Mouse (Mus musculus): Measurements from ENCODE around the gene Trpv3. TPM values are rescaled to one million over a fixed set of nuclear protein-coding genes. Genes with fewer than 3 reads are reported as not detected.

The Trpv3 gene
- polyA plus RNA-seq, 1 experiment from 2014 or later = 0.15 TPM

GRCm38 (mm10) chr11:73242199-73242598 is 25.0 kb upstream of the Trpv3 start:
- H3K27me3 ChIP-seq = no peaks in the 10 kb centered on the region
- H3K4me1 ChIP-seq = no peaks in the 10 kb centered on the region
- no peak overlapping the region for H3K9ac ChIP-seq
- no peak for ATAC-seq (ENCODE audit: insufficient number of reproducible peaks, insufficient read depth, low FRiP score, low TSS enrichment, low read depth)
- no peaks in the 10 kb centered on the region for H3K9me3 ChIP-seq
- no peak overlapping the region for H3K4me3 ChIP-seq
- whole genome bisulfite sequencing = 89% methylated on average over 6 of the region's 6 CpGs
- no peaks in the 10 kb centered on the region for H3K36me3 ChIP-seq
- no peak overlapping the region for H3K4me2 ChIP-seq
- H3K27ac ChIP-seq = no peak overlapping the region

DNA sequence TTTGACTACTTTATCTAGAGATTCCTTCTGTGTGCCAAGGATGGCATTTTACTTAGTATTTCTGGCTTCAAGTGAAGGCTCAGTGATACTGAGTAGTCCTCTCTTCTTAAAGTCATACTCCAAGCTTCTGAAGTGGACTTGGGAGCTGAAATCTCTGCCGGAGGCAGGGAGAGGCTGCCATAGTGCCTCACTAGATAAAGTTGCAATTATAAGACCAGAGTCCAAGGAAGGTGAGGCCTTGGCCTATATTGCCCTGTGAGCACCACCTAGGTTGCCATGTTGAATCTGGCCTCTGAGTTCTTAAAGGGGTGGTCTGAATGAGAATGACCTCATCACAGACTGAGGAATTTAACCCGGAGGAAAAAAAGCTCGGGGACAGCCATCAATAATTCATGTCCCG is 24.4 kb upstream of the Trpv3 start:
- Histone ChIP-seq H3K9me3 (no peaks in the 10 kb centered on the region), H3K36me3 (no peaks in the 10 kb centered on the region), H3K27ac (no peak overlapping the region), H3K4me1 (no peaks in the 10 kb centered on the region), H3K4me3 (no peak overlapping the region), H3K4me2 (no peak overlapping the region), H3K27me3 (no peaks in the 10 kb centered on the region), H3K9ac (no peak overlapping the region)
- ATAC-seq (ENCODE audit: insufficient number of reproducible peaks, insufficient read depth, low FRiP score, low TSS enrichment, low read depth) = no peak
- 89% methylated on average over 4 of the region's 4 CpGs for whole genome bisulfite sequencing

- ATAC-seq (ENCODE audit: insufficient number of reproducible peaks, insufficient read depth, low FRiP score, low TSS enrichment, low read depth) = no peak
- no peaks in the 10 kb centered on the region for H3K36me3 ChIP-seq
- 75% methylated on average over 4 of the region's 4 CpGs for WGBS
Measured at GRCm38 (mm10) chr11:73257362-73257945, 9.7 kb upstream of the Trpv3 start.

GRCm38 (mm10) chr11:73258664-73259063 is 8.5 kb upstream of the Trpv3 start:
- no peaks in the 10 kb centered on the region for H3K36me3 ChIP-seq

More at GRCm38 (mm10) chr11:73257362-73257945, 9.7 kb upstream of the Trpv3 start:
- Histone ChIP-seq H3K9ac (no peak overlapping the region), H3K27me3 (no peaks in the 10 kb centered on the region), H3K4me2 (no peak overlapping the region), H3K4me1 (no peaks in the 10 kb centered on the region), H3K9me3 (no peaks in the 10 kb centered on the region), H3K27ac (no peak overlapping the region), H3K4me3 (no peak overlapping the region)

DNA sequence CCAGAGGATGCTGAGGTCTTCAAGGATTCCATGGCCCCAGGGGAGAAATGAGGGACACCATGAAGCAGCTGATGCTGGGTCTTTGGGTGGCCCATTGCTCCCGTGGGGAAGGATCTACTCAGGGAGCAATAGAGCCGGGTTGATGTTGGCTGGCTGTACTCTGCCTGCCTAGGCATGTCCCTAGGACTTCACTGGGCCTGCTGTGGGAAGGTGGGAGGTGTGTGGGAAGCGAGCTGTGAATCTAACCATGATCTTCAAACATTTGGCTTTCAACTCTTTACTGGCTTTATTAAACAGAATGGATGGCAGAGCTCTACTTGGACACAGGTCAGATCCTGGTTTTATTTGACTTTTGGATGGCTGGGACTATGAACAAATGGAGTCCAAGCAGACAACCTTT is 6.7 kb upstream of the Trpv3 start:
- Histone ChIP-seq H3K27me3 (no peaks in the 10 kb centered on the region), H3K9me3 (no peaks in the 10 kb centered on the region)
- 63% methylated on average over 3 of the region's 3 CpGs for WGBS

More at GRCm38 (mm10) chr11:73258664-73259063, 8.5 kb upstream of the Trpv3 start:
- no peak overlapping the region for H3K9ac ChIP-seq
- no peaks in the 10 kb centered on the region for H3K4me1 ChIP-seq
- no peak overlapping the region for H3K4me2 ChIP-seq
- H3K27me3 ChIP-seq = no peaks in the 10 kb centered on the region
- no peak overlapping the region for H3K27ac ChIP-seq
- ATAC-seq (ENCODE audit: insufficient number of reproducible peaks, insufficient read depth, low FRiP score, low TSS enrichment, low read depth) = no peak
- no peaks in the 10 kb centered on the region for H3K9me3 ChIP-seq
- no peak overlapping the region for H3K4me3 ChIP-seq

GRCm38 (mm10) chr11:73261385-73261784 is 5.8 kb upstream of the Trpv3 start:
- H3K9ac ChIP-seq = no peak overlapping the region
- H3K4me1 ChIP-seq = no peaks in the 10 kb centered on the region
- H3K36me3 ChIP-seq = no peaks in the 10 kb centered on the region
- H3K27ac ChIP-seq = no peak overlapping the region
- WGBS = 89% methylated on average over 1 of the region's 1 CpGs
- ATAC-seq (ENCODE audit: insufficient number of reproducible peaks, insufficient read depth, low FRiP score, low TSS enrichment, low read depth) = no peak
- no peaks in the 10 kb centered on the region for H3K9me3 ChIP-seq
- H3K4me2 ChIP-seq = no peak overlapping the region
- no peaks in the 10 kb centered on the region for H3K27me3 ChIP-seq
- no peak overlapping the region for H3K4me3 ChIP-seq

More for the DNA sequence above, 6.7 kb upstream of the Trpv3 start:
- Histone ChIP-seq H3K36me3 (no peaks in the 10 kb centered on the region), H3K4me1 (no peaks in the 10 kb centered on the region), H3K4me2 (no peak overlapping the region), H3K27ac (no peak overlapping the region), H3K4me3 (no peak overlapping the region), H3K9ac (no peak overlapping the region)
- no peak for ATAC-seq (ENCODE audit: insufficient number of reproducible peaks, insufficient read depth, low FRiP score, low TSS enrichment, low read depth)

- Histone ChIP-seq H3K4me1 (no peaks in the 10 kb centered on the region), H3K9me3 (no peaks in the 10 kb centered on the region), H3K27me3 (no peaks in the 10 kb centered on the region), H3K9ac (no peak overlapping the region), H3K36me3 (no peaks in the 10 kb centered on the region), H3K27ac (no peak overlapping the region), H3K4me3 (no peak overlapping the region), H3K4me2 (no peak overlapping the region)
- ATAC-seq (ENCODE audit: insufficient number of reproducible peaks, insufficient read depth, low FRiP score, low TSS enrichment, low read depth) = no peak
- WGBS = 25% methylated on average over 2 of the region's 2 CpGs
Measured at GRCm38 (mm10) chr11:73274821-73275220, 7.6 kb downstream of the Trpv3 start.

DNA sequence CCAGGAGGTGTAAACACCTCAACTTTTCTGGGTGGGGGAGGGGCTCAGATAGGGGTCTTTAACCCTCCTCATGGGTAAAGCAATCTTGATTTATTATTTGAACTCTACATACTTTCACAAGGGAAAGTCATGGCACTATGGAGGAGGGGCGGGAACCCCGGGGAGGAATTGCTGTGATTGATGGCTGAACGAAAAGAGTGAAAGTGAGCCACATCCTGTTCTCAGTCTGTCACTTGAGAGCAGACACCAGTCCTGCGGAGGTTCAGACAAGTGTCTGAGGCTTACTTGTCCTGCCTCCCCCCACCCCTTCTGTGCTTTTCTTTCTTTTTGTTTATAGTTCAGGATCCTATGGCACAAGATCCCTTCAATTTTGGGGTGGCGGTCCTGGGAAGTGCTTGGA is 13.5 kb downstream of the Trpv3 start:
- Histone ChIP-seq H3K4me2 (no peak overlapping the region), H3K4me1 (peaks cover 6% of the 10 kb centered on the region; the same call in 1 of the 2 replicates)
- WGBS = 36% methylated on average over 5 of the region's 5 CpGs

DNA sequence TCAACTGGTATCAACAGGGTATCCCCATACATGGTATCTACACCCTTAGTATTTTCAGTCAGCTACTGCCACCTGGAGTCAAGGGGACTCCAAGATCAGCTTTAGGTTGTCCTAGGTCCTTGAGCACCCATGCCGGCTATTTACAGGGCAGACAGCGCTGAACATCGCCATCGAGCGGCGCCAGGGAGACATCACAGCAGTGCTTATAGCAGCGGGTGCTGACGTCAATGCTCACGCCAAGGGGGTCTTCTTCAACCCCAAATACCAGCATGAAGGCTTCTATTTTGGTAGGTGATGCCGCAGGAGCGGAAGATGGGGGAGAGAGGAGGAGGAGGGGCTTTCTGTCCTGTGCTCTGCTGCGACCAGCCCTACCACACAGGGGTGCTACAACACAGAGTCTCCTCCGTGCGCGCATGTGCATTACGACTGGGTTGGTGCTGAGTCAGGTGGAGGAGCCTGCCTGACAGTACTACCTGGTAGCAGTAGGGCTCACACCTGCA is 14.4 kb downstream of the Trpv3 start:
- H3K9ac ChIP-seq = peak overlapping the region; percentile 61
- ATAC-seq (ENCODE audit: insufficient number of reproducible peaks, insufficient read depth, low FRiP score, low TSS enrichment, low read depth) = peak; percentile 61
- no peaks in the 10 kb centered on the region for H3K36me3 ChIP-seq
- WGBS = 4% methylated on average over 16 of the region's 16 CpGs
- peak overlapping the region; percentile 60 for H3K4me2 ChIP-seq
- peak overlapping the region; percentile 34 for H3K4me3 ChIP-seq
- H3K9me3 ChIP-seq = no peaks in the 10 kb centered on the region
- H3K4me1 ChIP-seq = peaks cover 6% of the 10 kb centered on the region; the same call in 1 of the 2 replicates
- no peak overlapping the region for H3K27ac ChIP-seq
- H3K27me3 ChIP-seq = no peaks in the 10 kb centered on the region

More for the DNA sequence above, 13.5 kb downstream of the Trpv3 start:
- Histone ChIP-seq H3K36me3 (no peaks in the 10 kb centered on the region), H3K4me3 (no peak overlapping the region), H3K27me3 (no peaks in the 10 kb centered on the region), H3K27ac (no peak overlapping the region), H3K9me3 (no peaks in the 10 kb centered on the region), H3K9ac (no peak overlapping the region)
- ATAC-seq (ENCODE audit: insufficient number of reproducible peaks, insufficient read depth, low FRiP score, low TSS enrichment, low read depth) = no peak

GRCm38 (mm10) chr11:73283369-73283768 is 16.2 kb downstream of the Trpv3 start:
- no peak overlapping the region for H3K4me2 ChIP-seq
- no peak overlapping the region for H3K27ac ChIP-seq
- no peaks in the 10 kb centered on the region for H3K9me3 ChIP-seq
- no peak for ATAC-seq (ENCODE audit: insufficient number of reproducible peaks, insufficient read depth, low FRiP score, low TSS enrichment, low read depth)
- 69% methylated on average over 9 of the region's 9 CpGs for WGBS
- no peaks in the 10 kb centered on the region for H3K27me3 ChIP-seq
- H3K9ac ChIP-seq = no peak overlapping the region
- no peak overlapping the region for H3K4me3 ChIP-seq
- H3K36me3 ChIP-seq = no peaks in the 10 kb centered on the region
- H3K4me1 ChIP-seq = peaks cover 6% of the 10 kb centered on the region; the same call in 1 of the 2 replicates

DNA sequence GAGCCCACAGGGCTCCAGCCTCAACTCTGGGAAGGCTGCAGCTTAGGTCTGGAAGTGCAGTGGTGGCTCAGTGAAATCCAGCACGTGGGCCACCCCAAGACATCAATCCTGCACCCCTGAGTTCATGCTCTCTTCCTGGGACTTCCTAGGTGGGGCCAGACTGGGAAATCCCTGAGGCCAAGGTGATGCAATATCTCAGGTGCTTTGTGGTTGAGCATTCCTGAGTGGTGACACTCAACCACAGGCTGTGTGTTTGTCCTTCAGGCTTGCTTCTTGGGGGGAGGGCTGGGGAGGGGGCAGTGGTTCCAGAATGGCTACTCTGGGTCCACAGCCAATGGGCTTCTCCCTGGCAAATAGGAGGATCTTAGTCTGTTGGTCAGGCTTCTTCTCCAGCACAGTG is 16.7 kb downstream of the Trpv3 start:
- 47% methylated on average over 1 of the region's 1 CpGs for WGBS
- Histone ChIP-seq H3K27ac (no peak overlapping the region), H3K4me1 (peaks cover 6% of the 10 kb centered on the region; the same call in 1 of the 2 replicates), H3K9ac (no peak overlapping the region), H3K27me3 (no peaks in the 10 kb centered on the region), H3K4me2 (no peak overlapping the region), H3K36me3 (no peaks in the 10 kb centered on the region), H3K4me3 (no peak overlapping the region), H3K9me3 (no peaks in the 10 kb centered on the region)
- no peak for ATAC-seq (ENCODE audit: insufficient number of reproducible peaks, insufficient read depth, low FRiP score, low TSS enrichment, low read depth)

DNA sequence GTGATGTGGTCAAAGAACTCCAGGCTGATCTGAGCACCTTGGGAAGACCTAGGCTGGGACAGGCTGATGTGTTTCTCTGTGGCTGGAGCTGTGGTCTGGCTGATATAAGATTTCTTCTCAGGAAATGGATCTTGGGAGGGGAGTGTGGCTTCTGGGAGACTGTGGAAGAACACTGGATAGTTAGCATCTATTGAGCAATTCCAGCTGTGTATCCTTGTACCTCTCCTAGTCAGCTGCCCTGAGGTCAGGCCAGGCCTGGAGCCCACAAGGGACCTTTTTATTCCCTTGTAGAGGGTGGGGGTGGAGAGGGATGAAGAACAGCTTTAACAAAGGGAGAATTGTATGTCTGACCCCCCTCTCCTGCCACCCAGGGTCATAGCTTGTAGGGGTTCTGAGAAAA is 17.2 kb downstream of the Trpv3 start:
- ATAC-seq (ENCODE audit: insufficient number of reproducible peaks, insufficient read depth, low FRiP score, low TSS enrichment, low read depth) = no peak
- H3K27ac ChIP-seq = no peak overlapping the region
- no peak overlapping the region for H3K4me2 ChIP-seq
- H3K4me1 ChIP-seq = peaks cover 6% of the 10 kb centered on the region; the same call in 1 of the 2 replicates
- no peak overlapping the region for H3K4me3 ChIP-seq
- no peak overlapping the region for H3K9ac ChIP-seq
- H3K9me3 ChIP-seq = no peaks in the 10 kb centered on the region
- H3K36me3 ChIP-seq = no peaks in the 10 kb centered on the region
- no peaks in the 10 kb centered on the region for H3K27me3 ChIP-seq

Measured in embryonic facial prominence, embryonic 13.5 days (tissue).